Mouse (Mus musculus): Measurements from ENCODE around the gene Fam208a. TPM values are rescaled to one million over a fixed set of nuclear protein-coding genes. Genes with fewer than 3 reads are reported as not detected.

Gene Fam208a
- 11.4 and 13.3 TPM in 2 replicates for polyA plus RNA-seq (2015; fragmentation: Nextera tagmentation; extraction: Ambion mirVana)

- H3K4me3 ChIP-seq (replicated peaks) = peak within 1 kb of the TSS; percentile 68
- peak within 1 kb of the TSS; percentile 82 for H3K9ac ChIP-seq
- H3K9me3 ChIP-seq (replicated peaks) = peaks cover 7% of the 10 kb centered on the region; the same call in 1 of the 2 replicates
- ATAC-seq (ENCODE audit: insufficient number of reproducible peaks, low FRiP score, low TSS enrichment, low read depth) = peak; percentile 95
- WGBS = 1% methylated on average over 43 of the region's 43 CpGs
- H3K4me2 ChIP-seq (replicated peaks) = peak within 1 kb of the TSS; percentile 83
- H3K27me3 ChIP-seq = no peaks in the 10 kb centered on the region
- peak within 1 kb of the TSS; percentile 100 for H3K27ac ChIP-seq (replicated peaks)
- H3K36me3 ChIP-seq = peaks cover 5% of the 10 kb centered on the region; the same call in 1 of the 2 replicates
- H3K4me1 ChIP-seq = peaks cover 5% of the 10 kb centered on the region; the same call in 1 of the 2 replicates
Measured at GRCm38 (mm10) chr14:27428573-27428972, at the start of gene Fam208a. Fam208a (plus strand) TSS chr14:27428834.

- Histone ChIP-seq H3K9ac (no peak overlapping the region), H3K27me3 (no peaks in the 10 kb centered on the region), H3K4me1 (no peaks in the 10 kb centered on the region), H3K27ac (replicated peaks) (no peak overlapping the region), H3K4me2 (replicated peaks) (no peak overlapping the region), H3K4me3 (replicated peaks) (no peak overlapping the region), H3K9me3 (replicated peaks) (no peaks in the 10 kb centered on the region), H3K36me3 (no peaks in the 10 kb centered on the region)
- ATAC-seq (ENCODE audit: insufficient number of reproducible peaks, low FRiP score, low TSS enrichment, low read depth) = no peak
- WGBS = 80% methylated on average over 12 of the region's 12 CpGs
Measured at GRCm38 (mm10) chr14:27379404-27379803, 49.2 kb upstream of the Fam208a start.

GRCm38 (mm10) chr14:27381459-27381858, 47.2 kb upstream of the Fam208a start:
- H3K36me3 ChIP-seq = no peaks in the 10 kb centered on the region
- H3K9me3 ChIP-seq (replicated peaks) = no peaks in the 10 kb centered on the region
- H3K9ac ChIP-seq = no peak overlapping the region
- no peak overlapping the region for H3K4me3 ChIP-seq (replicated peaks)
- ATAC-seq (ENCODE audit: insufficient number of reproducible peaks, low FRiP score, low TSS enrichment, low read depth) = no peak
- no peaks in the 10 kb centered on the region for H3K27me3 ChIP-seq
- no peaks in the 10 kb centered on the region for H3K4me1 ChIP-seq
- no peak overlapping the region for H3K4me2 ChIP-seq (replicated peaks)
- no peak overlapping the region for H3K27ac ChIP-seq (replicated peaks)
- 82% methylated on average over 7 of the region's 7 CpGs for WGBS

- no peak for ATAC-seq (ENCODE audit: insufficient number of reproducible peaks, low FRiP score, low TSS enrichment, low read depth)
- Histone ChIP-seq H3K36me3 (no peaks in the 10 kb centered on the region), H3K4me2 (replicated peaks) (no peak overlapping the region), H3K9ac (no peak overlapping the region), H3K4me3 (replicated peaks) (no peak overlapping the region), H3K9me3 (replicated peaks) (no peaks in the 10 kb centered on the region), H3K4me1 (no peaks in the 10 kb centered on the region), H3K27ac (replicated peaks) (no peak overlapping the region), H3K27me3 (no peaks in the 10 kb centered on the region)
- WGBS = 75% methylated on average over 5 of the region's 5 CpGs
Measured at GRCm38 (mm10) chr14:27383321-27383830, 45.3 kb upstream of the Fam208a start.

- H3K9me3 ChIP-seq (replicated peaks) = no peaks in the 10 kb centered on the region
- no peaks in the 10 kb centered on the region for H3K27me3 ChIP-seq
- ATAC-seq (ENCODE audit: insufficient number of reproducible peaks, low FRiP score, low TSS enrichment, low read depth) = no peak
- H3K4me3 ChIP-seq (replicated peaks) = no peak overlapping the region
- WGBS = 88% methylated on average over 4 of the region's 4 CpGs
- H3K9ac ChIP-seq = no peak overlapping the region
- no peak overlapping the region for H3K27ac ChIP-seq (replicated peaks)
- H3K36me3 ChIP-seq = no peaks in the 10 kb centered on the region
- H3K4me2 ChIP-seq (replicated peaks) = no peak overlapping the region
- H3K4me1 ChIP-seq = no peaks in the 10 kb centered on the region
Measured at GRCm38 (mm10) chr14:27384143-27384542, 44.5 kb upstream of the Fam208a start.

- Histone ChIP-seq H3K4me2 (replicated peaks) (no peak overlapping the region), H3K9me3 (replicated peaks) (no peaks in the 10 kb centered on the region), H3K27ac (replicated peaks) (no peak overlapping the region), H3K36me3 (no peaks in the 10 kb centered on the region), H3K9ac (no peak overlapping the region), H3K27me3 (no peaks in the 10 kb centered on the region), H3K4me1 (no peaks in the 10 kb centered on the region), H3K4me3 (replicated peaks) (no peak overlapping the region)
- no peak for ATAC-seq (ENCODE audit: insufficient number of reproducible peaks, low FRiP score, low TSS enrichment, low read depth)
Measured at GRCm38 (mm10) chr14:27388616-27389015, 40.0 kb upstream of the Fam208a start.

- Histone ChIP-seq H3K4me3 (replicated peaks) (no peak overlapping the region), H3K4me1 (no peaks in the 10 kb centered on the region), H3K36me3 (no peaks in the 10 kb centered on the region), H3K9ac (no peak overlapping the region), H3K4me2 (replicated peaks) (no peak overlapping the region), H3K9me3 (replicated peaks) (no peaks in the 10 kb centered on the region), H3K27me3 (no peaks in the 10 kb centered on the region), H3K27ac (replicated peaks) (no peak overlapping the region)
- 72% methylated on average over 2 of the region's 2 CpGs for WGBS
- ATAC-seq (ENCODE audit: insufficient number of reproducible peaks, low FRiP score, low TSS enrichment, low read depth) = no peak
Measured at GRCm38 (mm10) chr14:27389722-27390121, 38.9 kb upstream of the Fam208a start.

- no peaks in the 10 kb centered on the region for H3K4me1 ChIP-seq
- H3K9me3 ChIP-seq (replicated peaks) = no peaks in the 10 kb centered on the region
- WGBS = 60% methylated on average over 7 of the region's 7 CpGs
- no peak overlapping the region for H3K9ac ChIP-seq
- H3K4me3 ChIP-seq (replicated peaks) = no peak overlapping the region
- H3K27ac ChIP-seq (replicated peaks) = no peak overlapping the region
- no peaks in the 10 kb centered on the region for H3K36me3 ChIP-seq
- no peak for ATAC-seq (ENCODE audit: insufficient number of reproducible peaks, low FRiP score, low TSS enrichment, low read depth)
- H3K4me2 ChIP-seq (replicated peaks) = no peak overlapping the region
- no peaks in the 10 kb centered on the region for H3K27me3 ChIP-seq
Measured at GRCm38 (mm10) chr14:27390663-27391062, 38.0 kb upstream of the Fam208a start.

- Histone ChIP-seq H3K36me3 (no peaks in the 10 kb centered on the region), H3K27me3 (no peaks in the 10 kb centered on the region), H3K9ac (no peak overlapping the region), H3K4me1 (peaks cover 9% of the 10 kb centered on the region; the same call in 1 of the 2 replicates), H3K9me3 (replicated peaks) (no peaks in the 10 kb centered on the region), H3K27ac (replicated peaks) (no peak overlapping the region), H3K4me3 (replicated peaks) (no peak overlapping the region), H3K4me2 (replicated peaks) (no peak overlapping the region)
- 54% methylated on average over 9 of the region's 9 CpGs for WGBS
- ATAC-seq (ENCODE audit: insufficient number of reproducible peaks, low FRiP score, low TSS enrichment, low read depth) = no peak
Measured at GRCm38 (mm10) chr14:27391776-27392308, 36.8 kb upstream of the Fam208a start.

GRCm38 (mm10) chr14:27392660-27393059, 36.0 kb upstream of the Fam208a start:
- H3K36me3 ChIP-seq = no peaks in the 10 kb centered on the region
- no peak overlapping the region for H3K4me3 ChIP-seq (replicated peaks)
- H3K27me3 ChIP-seq = no peaks in the 10 kb centered on the region
- WGBS = 95% methylated on average over 2 of the region's 2 CpGs
- H3K9ac ChIP-seq = no peak overlapping the region
- H3K9me3 ChIP-seq (replicated peaks) = no peaks in the 10 kb centered on the region
- H3K27ac ChIP-seq (replicated peaks) = no peak overlapping the region
- H3K4me1 ChIP-seq = peaks cover 9% of the 10 kb centered on the region; the same call in 1 of the 2 replicates
- no peak for ATAC-seq (ENCODE audit: insufficient number of reproducible peaks, low FRiP score, low TSS enrichment, low read depth)
- H3K4me2 ChIP-seq (replicated peaks) = no peak overlapping the region

GRCm38 (mm10) chr14:27393806-27394205, 34.8 kb upstream of the Fam208a start:
- no peak for ATAC-seq (ENCODE audit: insufficient number of reproducible peaks, low FRiP score, low TSS enrichment, low read depth)
- WGBS = 56% methylated on average over 10 of the region's 10 CpGs
- no peaks in the 10 kb centered on the region for H3K27me3 ChIP-seq

GRCm38 (mm10) chr14:27396424-27396823, 32.2 kb upstream of the Fam208a start:
- Histone ChIP-seq H3K4me3 (replicated peaks) (no peak overlapping the region), H3K27me3 (no peaks in the 10 kb centered on the region), H3K36me3 (no peaks in the 10 kb centered on the region), H3K4me1 (peaks cover 14% of the 10 kb centered on the region; the same call in 1 of the 2 replicates), H3K27ac (replicated peaks) (no peak overlapping the region), H3K9me3 (replicated peaks) (no peaks in the 10 kb centered on the region), H3K4me2 (replicated peaks) (no peak overlapping the region), H3K9ac (no peak overlapping the region)
- ATAC-seq (ENCODE audit: insufficient number of reproducible peaks, low FRiP score, low TSS enrichment, low read depth) = no peak
- 67% methylated on average over 7 of the region's 7 CpGs for WGBS

More at GRCm38 (mm10) chr14:27393806-27394205, 34.8 kb upstream of the Fam208a start:
- Histone ChIP-seq H3K9ac (no peak overlapping the region), H3K4me3 (replicated peaks) (no peak overlapping the region), H3K27ac (replicated peaks) (no peak overlapping the region), H3K36me3 (no peaks in the 10 kb centered on the region), H3K4me1 (peaks cover 9% of the 10 kb centered on the region; the same call in 1 of the 2 replicates), H3K4me2 (replicated peaks) (no peak overlapping the region), H3K9me3 (replicated peaks) (no peaks in the 10 kb centered on the region)
